Mouse (Mus musculus) yolk sac, embryonic 10.5 days (tissue): ENCODE data around the gene Dffb.
"Not testable (repeated sequence)": the region's sequence is repeated elsewhere in the genome, so short reads cannot be mapped to it uniquely, and the experiment has no call there.

Experiments
- DNase-seq: peaks from one replicate; pipeline ENCODE4 v3.0.0-alpha.2; 2017; ENCODE audit warnings: low spot score

The Dffb gene

GRCm38 (mm10) chr4:153966651-153967050 lies 8.3 kb downstream of the Dffb start:
- DNase-seq: no peak

- no peak for DNase-seq
These were observed 12.3 kb downstream of the Dffb start for GRCm38 (mm10) chr4:153962631-153963030.

GRCm38 (mm10) chr4:153957444-153958250 lies 17.3 kb downstream of the Dffb start:
- peak; percentile 81 for DNase-seq

- peak; percentile 96 for DNase-seq
These were observed 18.1 kb downstream of the Dffb start, which contains the start of gene A430005L14Rik for GRCm38 (mm10) chr4:153956569-153957405. Gene A430005L14Rik (plus strand): TSS chr4:153957237.

GRCm38 (mm10) chr4:153955651-153956050 lies 19.3 kb downstream of the Dffb start:
- DNase-seq: no peak

- DNase-seq: no peak
These were observed 23.2 kb downstream of the Dffb start for GRCm38 (mm10) chr4:153951692-153952091.

GRCm38 (mm10) chr4:153951150-153951549 lies 23.8 kb downstream of the Dffb start:
- no peak for DNase-seq

- DNase-seq: no peak
These were observed 24.6 kb downstream of the Dffb start for GRCm38 (mm10) chr4:153950372-153950771.

GRCm38 (mm10) chr4:153945741-153946140 lies 29.2 kb downstream of the Dffb start:
- no peak for DNase-seq

GRCm38 (mm10) chr4:153944261-153944660 lies 30.7 kb downstream of the Dffb start:
- no peak for DNase-seq

GRCm38 (mm10) chr4:153943243-153943642 lies 31.7 kb downstream of the Dffb start:
- peak; percentile 14 for DNase-seq

GRCm38 (mm10) chr4:153929921-153930320 lies 45.0 kb downstream of the Dffb start:
- DNase-seq: no peak

GRCm38 (mm10) chr4:153929425-153929824 lies 45.5 kb downstream of the Dffb start:
- DNase-seq: no peak

- DNase-seq: no peak
These were observed 46.1 kb downstream of the Dffb start for GRCm38 (mm10) chr4:153928772-153929299.

- DNase-seq: not testable (repeated sequence)
These were observed 52.8 kb downstream of the Dffb start for GRCm38 (mm10) chr4:153922090-153922489.

GRCm38 (mm10) chr4:153920517-153921233 lies 54.3 kb downstream of the Dffb start:
- no peak for DNase-seq

- DNase-seq: no peak
These were observed 57.0 kb downstream of the Dffb start for GRCm38 (mm10) chr4:153917773-153918500.
